Mouse (Mus musculus): ENCODE measurements around the gene Pld2. TPM values are rescaled to one million over a fixed set of nuclear protein-coding genes. Genes with fewer than 3 reads are reported as not detected.
"Not testable (repeated sequence)": the region's sequence is repeated elsewhere in the genome, so short reads cannot be mapped to it uniquely, and the experiment has no call there.

The Pld2 gene
- total RNA-seq, 1 experiment from 2014 or later, result 14.4 TPM

DNA sequence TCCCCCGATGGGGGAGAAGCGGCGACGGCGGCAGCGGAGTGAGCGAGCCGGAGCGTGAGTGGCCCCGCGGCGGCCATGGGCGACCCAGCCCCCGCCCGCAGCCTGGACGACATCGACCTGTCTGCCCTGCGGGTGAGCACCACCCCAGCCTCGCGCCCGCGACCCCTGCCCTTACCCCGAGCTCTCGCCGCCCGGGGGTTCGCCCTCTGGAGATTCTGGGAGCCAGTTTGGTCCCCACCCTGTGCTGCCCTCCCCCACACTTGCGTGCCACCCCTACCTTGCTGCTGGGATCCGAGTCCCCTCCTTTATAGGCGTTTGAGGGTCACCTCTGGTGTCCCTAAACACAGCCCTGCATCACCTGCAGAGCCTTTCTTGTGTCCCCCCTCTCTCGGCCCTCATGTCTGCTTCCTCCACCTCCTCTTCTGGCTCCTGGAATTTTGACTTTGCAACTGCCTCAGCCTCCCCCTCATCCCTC is 23.2 kb downstream of the Pld2 start:
- ATAC-seq (replicated peaks in 1 of 2; ENCODE audit: insufficient read depth in 1 of 2, low FRiP score in 2 of 2, low TSS enrichment in 1 of 2, low read depth in 1 of 2, poor library complexity in 2 of 2, severe bottlenecking in 2 of 2), result no peak

DNA sequence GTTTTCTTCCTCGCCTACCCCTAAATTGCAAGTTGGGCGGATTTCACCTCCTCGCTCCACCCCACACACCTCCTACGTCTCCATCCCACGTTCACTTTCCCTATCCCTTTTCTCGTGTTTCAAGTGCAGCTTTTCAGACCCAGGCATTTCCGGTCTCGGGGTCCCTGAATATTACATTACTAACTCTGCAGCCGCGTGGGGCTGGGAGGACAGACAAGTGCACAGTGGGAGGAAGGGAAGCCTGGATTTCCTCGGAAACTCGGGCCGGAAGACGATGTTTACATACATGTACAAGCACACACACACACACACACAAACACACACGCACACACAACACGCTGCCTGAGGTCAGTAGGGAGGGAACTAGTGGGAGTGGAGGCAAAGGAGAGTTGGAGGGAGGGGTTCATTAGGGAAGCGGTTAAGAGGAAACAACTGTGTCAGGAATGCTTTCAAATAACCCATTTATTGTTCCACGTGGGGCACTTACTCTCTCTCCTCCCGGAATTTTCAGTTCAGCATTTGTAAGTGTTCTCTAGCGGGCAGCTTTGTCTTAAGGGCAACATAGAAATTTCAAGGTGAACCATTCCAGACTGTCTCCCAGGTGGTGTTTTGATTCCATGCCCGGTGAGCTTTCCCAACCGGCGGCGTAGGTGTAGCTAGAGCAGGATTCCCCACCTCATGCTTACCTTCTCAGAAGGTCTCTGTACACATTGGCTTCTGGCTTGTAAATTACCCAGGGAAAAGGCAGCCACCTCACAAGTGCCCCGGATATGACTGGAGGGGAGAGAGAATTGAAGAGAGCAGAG is 23.8 kb downstream of the Pld2 start:
- no peak for ATAC-seq (replicated peaks in 1 of 2; ENCODE audit: insufficient read depth in 1 of 2, low FRiP score in 2 of 2, low TSS enrichment in 1 of 2, low read depth in 1 of 2, poor library complexity in 2 of 2, severe bottlenecking in 2 of 2)

GRCm38 (mm10) chr11:70564276-70564873 is 24.5 kb downstream of the Pld2 start:
- ATAC-seq (replicated peaks in 1 of 2; ENCODE audit: insufficient read depth in 1 of 2, low FRiP score in 2 of 2, low TSS enrichment in 1 of 2, low read depth in 1 of 2, poor library complexity in 2 of 2, severe bottlenecking in 2 of 2), result no peak

DNA sequence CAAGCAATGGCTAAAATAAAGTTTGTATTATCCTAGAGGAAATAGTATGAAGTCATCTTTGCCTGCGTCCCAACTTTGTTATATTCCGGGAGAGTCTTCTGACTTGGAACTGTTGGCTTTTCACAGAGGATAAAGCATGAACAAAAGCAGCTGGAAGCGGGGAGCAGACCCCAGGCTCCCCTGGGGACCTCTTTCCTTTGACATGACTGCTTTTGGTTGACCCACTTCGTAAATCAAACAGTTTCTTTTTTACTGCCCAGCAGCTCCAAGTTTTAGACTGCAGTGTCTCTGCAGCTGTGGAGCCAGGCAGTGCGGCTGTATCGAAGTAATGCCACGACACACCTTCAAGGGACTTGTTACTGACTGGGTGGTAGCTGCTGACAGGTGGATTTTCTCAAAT is 26.7 kb downstream of the Pld2 start:
- no peak for ATAC-seq (replicated peaks in 1 of 2; ENCODE audit: insufficient read depth in 1 of 2, low FRiP score in 2 of 2, low TSS enrichment in 1 of 2, low read depth in 1 of 2, poor library complexity in 2 of 2, severe bottlenecking in 2 of 2)

- ATAC-seq (replicated peaks in 1 of 2; ENCODE audit: insufficient read depth in 1 of 2, low FRiP score in 2 of 2, low TSS enrichment in 1 of 2, low read depth in 1 of 2, poor library complexity in 2 of 2, severe bottlenecking in 2 of 2), result not testable (repeated sequence)
Observed at GRCm38 (mm10) chr11:70570614-70571013, 30.8 kb downstream of the Pld2 start.

DNA sequence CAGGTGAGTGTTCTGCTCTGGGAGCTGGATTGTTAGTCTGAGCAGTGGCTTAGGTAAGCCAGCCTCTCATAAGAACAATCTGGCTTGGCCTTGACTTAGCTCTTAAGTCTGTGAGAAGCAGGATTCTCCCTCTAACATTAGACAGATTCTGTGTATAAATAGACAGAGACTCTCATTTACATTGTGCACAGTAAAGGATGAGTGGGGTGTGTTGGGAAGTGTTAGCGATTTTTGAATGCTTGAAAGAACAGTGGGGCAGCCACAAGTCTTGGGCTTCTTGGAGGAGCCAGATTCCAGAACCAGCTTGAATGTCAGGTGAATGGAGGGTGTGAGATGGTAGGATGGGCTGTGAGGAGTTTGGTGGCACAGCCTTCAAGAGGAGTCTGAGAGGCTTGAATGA is 31.8 kb downstream of the Pld2 start:
- no peak for ATAC-seq (replicated peaks in 1 of 2; ENCODE audit: insufficient read depth in 1 of 2, low FRiP score in 2 of 2, low TSS enrichment in 1 of 2, low read depth in 1 of 2, poor library complexity in 2 of 2, severe bottlenecking in 2 of 2)

DNA sequence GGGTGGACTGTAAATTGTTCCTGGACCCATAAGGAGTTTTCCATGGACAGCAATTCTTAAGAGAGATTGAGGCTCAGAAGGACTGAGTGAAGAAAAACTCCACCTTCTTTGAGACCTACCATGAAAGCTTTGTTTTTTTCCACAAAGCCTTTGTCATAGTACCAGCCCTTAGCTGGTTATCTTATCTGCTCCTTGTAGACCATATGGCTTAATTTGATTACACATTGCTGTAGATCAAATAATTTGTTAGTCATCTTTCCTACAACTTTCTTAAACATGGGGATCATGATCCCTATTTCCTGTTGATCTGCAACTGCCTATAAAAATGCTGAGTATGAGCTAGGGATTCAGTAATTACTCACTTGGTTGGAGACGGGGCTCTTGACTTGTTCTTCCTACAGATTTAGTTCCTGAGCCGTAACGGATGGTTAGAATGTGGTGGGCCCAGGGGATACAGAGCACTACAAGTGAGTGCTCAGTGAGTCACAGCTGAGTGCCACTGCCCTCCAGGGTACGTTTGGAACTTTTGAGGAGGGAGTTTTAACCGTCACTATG is 32.6 kb downstream of the Pld2 start:
- ATAC-seq (replicated peaks in 1 of 2; ENCODE audit: insufficient read depth in 1 of 2, low FRiP score in 2 of 2, low TSS enrichment in 1 of 2, low read depth in 1 of 2, poor library complexity in 2 of 2, severe bottlenecking in 2 of 2), result no peak

GRCm38 (mm10) chr11:70573872-70574271 is 34.0 kb downstream of the Pld2 start:
- ATAC-seq (replicated peaks in 1 of 2; ENCODE audit: insufficient read depth in 1 of 2, low FRiP score in 2 of 2, low TSS enrichment in 1 of 2, low read depth in 1 of 2, poor library complexity in 2 of 2, severe bottlenecking in 2 of 2), result no peak

- no peak for ATAC-seq (replicated peaks in 1 of 2; ENCODE audit: insufficient read depth in 1 of 2, low FRiP score in 2 of 2, low TSS enrichment in 1 of 2, low read depth in 1 of 2, poor library complexity in 2 of 2, severe bottlenecking in 2 of 2)
Observed at GRCm38 (mm10) chr11:70577201-70577600, 37.3 kb downstream of the Pld2 start.

- ATAC-seq (replicated peaks in 1 of 2; ENCODE audit: insufficient read depth in 1 of 2, low FRiP score in 2 of 2, low TSS enrichment in 1 of 2, low read depth in 1 of 2, poor library complexity in 2 of 2, severe bottlenecking in 2 of 2), result no peak
Observed at GRCm38 (mm10) chr11:70578962-70579361, 39.1 kb downstream of the Pld2 start.

GRCm38 (mm10) chr11:70579710-70580357 is 40.0 kb downstream of the Pld2 start:
- peak; percentile 43 to 44; a peak in 2 of 4 replicates for ATAC-seq (replicated peaks in 1 of 2; ENCODE audit: insufficient read depth in 1 of 2, low FRiP score in 2 of 2, low TSS enrichment in 1 of 2, low read depth in 1 of 2, poor library complexity in 2 of 2, severe bottlenecking in 2 of 2)

- no peak for ATAC-seq (replicated peaks in 1 of 2; ENCODE audit: insufficient read depth in 1 of 2, low FRiP score in 2 of 2, low TSS enrichment in 1 of 2, low read depth in 1 of 2, poor library complexity in 2 of 2, severe bottlenecking in 2 of 2)
Observed at GRCm38 (mm10) chr11:70580358-70580720, 40.5 kb downstream of the Pld2 start.

- ATAC-seq (replicated peaks in 1 of 2; ENCODE audit: insufficient read depth in 1 of 2, low FRiP score in 2 of 2, low TSS enrichment in 1 of 2, low read depth in 1 of 2, poor library complexity in 2 of 2, severe bottlenecking in 2 of 2), result no peak
Observed at GRCm38 (mm10) chr11:70580921-70581320, 41.1 kb downstream of the Pld2 start.

DNA sequence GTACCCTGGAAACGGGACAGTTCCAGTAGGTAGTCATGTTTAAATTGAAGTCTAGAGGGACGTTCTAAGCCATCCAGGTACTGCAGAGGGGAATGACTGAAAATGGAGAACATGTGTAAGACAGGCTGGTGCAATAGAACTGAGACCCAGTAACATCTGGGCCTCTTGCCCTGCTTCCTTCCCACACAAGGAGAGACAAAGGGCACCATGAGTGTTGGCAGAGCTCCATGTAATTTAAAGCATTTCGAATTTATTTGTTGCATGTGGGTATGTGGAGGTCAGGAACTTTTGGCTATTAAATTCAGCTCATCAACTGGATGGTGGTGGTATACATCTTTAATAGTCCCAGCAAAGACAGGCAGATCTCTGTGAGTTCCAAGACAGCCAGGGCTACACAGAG is 42.3 kb downstream of the Pld2 start:
- ATAC-seq (replicated peaks in 1 of 2; ENCODE audit: insufficient read depth in 1 of 2, low FRiP score in 2 of 2, low TSS enrichment in 1 of 2, low read depth in 1 of 2, poor library complexity in 2 of 2, severe bottlenecking in 2 of 2), result no peak

- peak; percentile 42 to 54 for ATAC-seq (replicated peaks in 1 of 2; ENCODE audit: insufficient read depth in 1 of 2, low FRiP score in 2 of 2, low TSS enrichment in 1 of 2, low read depth in 1 of 2, poor library complexity in 2 of 2, severe bottlenecking in 2 of 2)
Observed at GRCm38 (mm10) chr11:70583022-70583714, 43.3 kb downstream of the Pld2 start.

DNA sequence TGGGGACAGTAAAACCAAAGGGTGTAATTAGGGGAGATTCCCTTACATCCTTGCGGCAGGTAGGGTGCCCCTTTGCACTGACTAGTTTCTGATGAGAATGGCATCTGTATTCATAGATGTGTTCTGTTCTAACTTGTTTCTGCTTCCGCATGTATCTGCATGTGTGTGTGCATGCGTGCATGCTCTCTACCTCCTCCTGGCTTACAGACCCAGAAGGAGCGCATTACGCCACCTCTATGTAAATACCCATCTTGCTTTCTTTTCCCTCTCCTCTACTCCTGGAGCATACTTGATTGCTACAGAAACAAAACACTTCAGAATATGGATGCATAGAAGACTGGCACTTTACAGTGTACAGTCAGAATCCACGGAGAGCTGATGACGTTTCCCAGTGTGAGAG is 43.9 kb downstream of the Pld2 start:
- no peak for ATAC-seq (replicated peaks in 1 of 2; ENCODE audit: insufficient read depth in 1 of 2, low FRiP score in 2 of 2, low TSS enrichment in 1 of 2, low read depth in 1 of 2, poor library complexity in 2 of 2, severe bottlenecking in 2 of 2)

GRCm38 (mm10) chr11:70585457-70585856 is 45.6 kb downstream of the Pld2 start:
- ATAC-seq (replicated peaks in 1 of 2; ENCODE audit: insufficient read depth in 1 of 2, low FRiP score in 2 of 2, low TSS enrichment in 1 of 2, low read depth in 1 of 2, poor library complexity in 2 of 2, severe bottlenecking in 2 of 2), result no peak

GRCm38 (mm10) chr11:70586261-70586660 is 46.4 kb downstream of the Pld2 start:
- ATAC-seq (replicated peaks in 1 of 2; ENCODE audit: insufficient read depth in 1 of 2, low FRiP score in 2 of 2, low TSS enrichment in 1 of 2, low read depth in 1 of 2, poor library complexity in 2 of 2, severe bottlenecking in 2 of 2), result no peak

All from hematopoietic stem cell, adult 5-6 weeks (primary cell).